Mouse (Mus musculus) liver, embryonic 14.5 days (tissue): ENCODE results near the gene Gadd45a. TPM values are rescaled to one million over a fixed set of nuclear protein-coding genes. Genes with fewer than 3 reads are reported as not detected.

Experiments used
- ATAC-seq: fragments of 200-750 bp; cut with Nextera tagmentation; 2 replicates; pipeline ENCODE4 v1.8.0; 2017; ENCODE audit warnings: moderate number of reproducible peaks, mild to moderate bottlenecking, moderate library complexity; ENCODE audit not compliant: insufficient read depth
- DNase-seq, 3 experiments: peaks; one replicate each; pipeline ENCODE4 v3.0.0-alpha.2; 2012 to 2013; ENCODE audit warnings: low read depth in 3 of 3, low spot score in 3 of 3
- H3K27ac ChIP-seq: fragments of 300-500 bp; sonication (generic); 2 replicates; pipeline ENCODE4 v1.5.1; 2014; ENCODE audit warnings: moderate library complexity, mild to moderate bottlenecking, control low read depth, inconsistent platforms
- H3K27me3 ChIP-seq: fragments of 300-500 bp; sonication (generic); 2 replicates; pipeline ENCODE4 v1.6.1; 2014; ENCODE audit warnings: mild to moderate bottlenecking, low read length, moderate library complexity; ENCODE audit not compliant: control insufficient read depth, insufficient read depth
- H3K36me3 ChIP-seq: fragments of 300-500 bp; sonication (generic); replicated peaks from 2 replicates; pipeline ENCODE4 v1.6.1; 2014; ENCODE audit warnings: low read depth; ENCODE audit not compliant: control insufficient read depth, insufficient read depth
- H3K4me1 ChIP-seq, 2 experiments: fragments of 200-500 bp in 1 of 2; fragments of 300-500 bp in 1 of 2; sonication (generic) in 1 of 2; replicated peaks; 2 replicates each; pipeline ENCODE4 v1.6.1; 2012 to 2014; ENCODE audit warnings: antibody characterized with exemption in 1 of 2, inconsistent platforms in 1 of 2, low read length in 1 of 2; ENCODE audit not compliant: control insufficient read depth in 2 of 2, insufficient read depth in 2 of 2
- H3K4me2 ChIP-seq: fragments of 300-500 bp; sonication (generic); 2 replicates; pipeline ENCODE4 v1.6.1; 2014; ENCODE audit warnings: low read depth, mild to moderate bottlenecking, control low read depth, moderate library complexity
- H3K4me3 ChIP-seq, 2 experiments: fragments of 200-500 bp in 1 of 2; fragments of 300-500 bp in 1 of 2; sonication (generic) in 1 of 2; 2 replicates each; pipeline ENCODE4 v1.5.1; 2012 to 2014; ENCODE audit warnings: low read depth in 2 of 2, low read length in 2 of 2, mild to moderate bottlenecking in 2 of 2, control low read depth in 1 of 2, inconsistent platforms in 1 of 2, moderate library complexity in 1 of 2; ENCODE audit not compliant: insufficient read depth in 1 of 2
- H3K9ac ChIP-seq: fragments of 300-500 bp; sonication (generic); replicated peaks from 2 replicates; pipeline ENCODE4 v1.6.1; 2014; ENCODE audit warnings: mild to moderate bottlenecking, control low read depth, moderate library complexity
- H3K9me3 ChIP-seq: fragments of 300-500 bp; sonication (generic); 2 replicates; pipeline ENCODE4 v1.6.1; 2016; ENCODE audit warnings: low read length, mixed read lengths; ENCODE audit not compliant: control insufficient read depth
- CTCF ChIP-seq: IDR thresholded peaks from 2 replicates; pipeline ENCODE4 v1.5.1; 2016; ENCODE audit warnings: antibody characterized with exemption, low read depth, control low read depth
- EP300 ChIP-seq: IDR thresholded peaks from 2 replicates; pipeline ENCODE4 v1.6.1; 2016; ENCODE audit warnings: antibody characterized with exemption, low read depth
- WGBS: fragments of 180-500 bp; shearing (Covaris S2); extraction: QIAGEN DNeasy Blood & Tissue Kit; methylation state at CpG from one replicate; pipeline ENCODE4 v1.1.7; 2014; ENCODE audit not compliant: insufficient replicate concordance; 5-methylcytosine and 5-hydroxymethylcytosine counted together
- polyA plus RNA-seq, 2 experiments: library from polyadenylated mRNA; depleted of rRNA in 1 of 2; stranded (reverse) in 1 of 2; unstranded in 1 of 2; fragments of >200 nt; fragmentation: Nextera tagmentation in 1 of 2; extraction: Ambion mirVana in 1 of 2; gene quantifications; 2 replicates each; pipeline versions ENCODE4 v1.2.1 to v1.2.3; 2012 to 2014

The Gadd45a gene
- polyA plus RNA-seq, 2 experiments = 49.8 to 90.4 TPM

DNA sequence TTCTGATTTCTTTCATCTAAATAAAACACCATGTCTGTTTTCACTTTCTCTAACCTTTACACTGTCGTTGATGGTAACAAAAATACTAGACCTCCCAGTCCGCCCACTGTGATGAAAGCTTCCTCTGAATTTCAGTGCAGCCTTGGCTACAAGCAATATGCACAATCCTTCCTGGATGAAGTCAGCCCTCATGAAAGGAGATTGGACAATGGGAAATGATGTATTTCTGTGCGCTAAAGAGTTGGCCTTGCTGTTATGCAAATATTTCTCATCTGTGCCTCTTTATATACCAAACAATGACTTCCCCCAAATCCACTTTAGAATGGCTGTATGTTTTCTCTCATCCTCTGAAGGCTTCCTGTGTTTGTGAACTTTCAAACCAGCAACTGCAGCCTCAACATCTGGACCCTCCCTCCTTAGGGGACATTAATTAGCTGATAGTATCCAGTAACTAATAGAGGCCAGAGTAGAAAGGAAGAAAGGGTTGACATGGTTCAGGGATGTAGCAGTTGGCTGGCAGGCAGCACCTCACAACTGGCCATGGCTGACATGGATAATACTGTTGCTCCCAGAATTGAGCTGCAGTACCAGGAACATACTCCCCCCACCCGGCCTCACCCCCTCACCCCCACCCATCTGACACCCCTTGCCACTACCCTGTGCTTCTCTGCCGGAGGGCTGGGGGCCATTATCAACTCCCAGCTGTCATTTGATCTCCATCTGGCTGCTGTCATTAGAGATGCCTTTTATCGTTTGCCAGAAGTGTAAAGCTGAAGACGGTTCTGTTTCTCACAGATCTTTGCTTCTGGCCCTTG is 11.8 kb upstream of the Gadd45a start:
- peaks cover 24 to 29% of the 10 kb centered on the region in 2 experiments for H3K4me1 ChIP-seq
- TF ChIP-seq CTCF (no peak), EP300 (peak; percentile 60)
- no peaks in the 10 kb centered on the region for H3K36me3 ChIP-seq
- H3K27ac ChIP-seq = peak overlapping the region; percentile 55
- H3K4me2 ChIP-seq = no peak overlapping the region
- H3K27me3 ChIP-seq = no peaks in the 10 kb centered on the region
- 35% methylated on average over 7 of the region's 7 CpGs for WGBS
- H3K9me3 ChIP-seq = no peaks in the 10 kb centered on the region
- H3K9ac ChIP-seq = no peak overlapping the region
- H3K4me3 ChIP-seq = no peak overlapping the region
- ATAC-seq (peak; percentile 74), DNase-seq (no peak)

DNA sequence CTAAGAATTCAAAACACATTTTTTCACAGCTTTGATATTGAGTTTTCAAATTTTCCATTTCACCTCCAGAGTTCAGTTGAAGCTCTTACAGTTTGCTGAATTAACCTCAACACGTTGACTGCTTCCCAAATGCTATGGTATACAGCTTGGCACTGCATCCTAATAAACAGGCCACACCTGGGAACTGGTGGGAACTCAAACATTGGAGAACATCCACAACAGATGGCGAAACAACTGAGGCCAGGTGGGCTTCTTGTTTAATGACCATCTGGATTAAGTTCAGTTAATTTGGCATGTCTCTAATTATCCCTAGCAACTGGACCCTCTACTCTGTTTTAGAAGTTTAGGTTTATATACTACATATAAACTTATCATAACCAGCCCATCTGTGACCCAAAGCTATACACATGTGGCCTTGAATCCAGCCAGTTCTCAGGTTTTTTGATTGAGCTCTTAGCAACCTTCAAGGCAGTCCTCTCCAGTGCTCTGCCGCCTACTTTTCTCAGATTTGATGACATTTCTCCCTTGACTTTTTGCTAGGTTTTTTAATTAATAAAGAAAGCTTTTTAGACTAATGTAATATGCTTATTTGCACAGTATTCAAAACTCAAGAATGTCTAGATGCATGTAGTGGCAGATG is 10.9 kb upstream of the Gadd45a start:
- H3K36me3 ChIP-seq = no peaks in the 10 kb centered on the region
- H3K27ac ChIP-seq = no peak overlapping the region
- DNase-seq (no peak), ATAC-seq (no peak)
- H3K4me2 ChIP-seq = no peak overlapping the region
- 78% methylated on average over 3 of the region's 3 CpGs for WGBS
- H3K4me1 ChIP-seq = peaks cover 24 to 29% of the 10 kb centered on the region in 2 experiments
- H3K27me3 ChIP-seq = no peaks in the 10 kb centered on the region
- H3K9ac ChIP-seq = no peak overlapping the region
- TF ChIP-seq EP300 (no peak), CTCF (no peak)
- H3K4me3 ChIP-seq = no peak overlapping the region
- no peaks in the 10 kb centered on the region for H3K9me3 ChIP-seq

DNA sequence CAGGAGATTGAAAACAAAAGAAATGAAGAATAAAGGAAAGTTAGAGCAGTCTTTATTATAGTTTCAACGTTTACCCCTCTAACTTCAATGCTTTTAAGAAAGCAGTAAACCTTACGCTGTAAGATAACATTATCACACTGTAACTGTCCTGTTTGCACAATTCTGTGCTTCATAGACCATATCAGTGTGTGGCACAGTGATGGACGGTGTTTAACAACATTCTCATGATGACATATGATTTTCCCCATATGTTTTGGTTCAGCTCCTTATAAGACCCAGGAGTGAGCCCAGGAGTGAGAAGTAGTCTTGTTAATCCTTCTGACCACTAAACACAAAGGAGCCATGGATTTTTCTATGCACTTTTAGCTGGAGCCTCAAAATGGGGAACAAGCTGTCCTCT is 9.7 kb upstream of the Gadd45a start:
- Histone ChIP-seq H3K27me3 (no peaks in the 10 kb centered on the region), H3K4me3 (no peak overlapping the region), H3K4me1 (peaks cover 28 to 29% of the 10 kb centered on the region in 2 experiments), H3K36me3 (no peaks in the 10 kb centered on the region), H3K27ac (peak overlapping the region; percentile 60), H3K9me3 (no peaks in the 10 kb centered on the region), H3K4me2 (peak overlapping the region; percentile 16; the same call in 1 of the 2 replicates), H3K9ac (no peak overlapping the region; the same call in 1 of the 2 replicates)
- 11% methylated on average over 3 of the region's 3 CpGs for WGBS
- TF ChIP-seq CTCF = no peak
- TF ChIP-seq EP300 = peak; percentile 82
- peak; percentile 79 for ATAC-seq
- DNase-seq = no peak

DNA sequence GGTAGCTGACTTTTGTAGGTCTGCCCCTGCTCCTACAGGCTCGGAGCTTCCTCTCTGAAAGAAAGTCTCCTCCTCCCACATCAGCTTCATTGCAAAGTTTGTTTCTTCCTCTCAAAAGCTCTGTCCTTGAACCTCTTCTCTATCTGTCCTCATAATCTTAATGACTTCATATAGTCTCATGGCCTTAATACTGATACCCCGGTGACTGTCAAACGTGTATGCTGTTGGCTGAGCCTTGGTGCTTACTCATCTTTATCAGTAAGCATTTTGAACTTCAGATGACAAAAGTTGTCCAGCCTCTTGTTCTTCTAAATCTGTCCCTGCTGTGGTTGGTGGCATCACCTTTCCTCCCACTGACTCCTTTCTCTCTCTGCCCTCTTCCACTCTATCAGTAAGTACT is 8.2 kb upstream of the Gadd45a start:
- Histone ChIP-seq H3K27ac (no peak overlapping the region), H3K36me3 (no peaks in the 10 kb centered on the region), H3K9me3 (no peaks in the 10 kb centered on the region), H3K4me3 (no peak overlapping the region), H3K4me1 (peaks cover 28 to 29% of the 10 kb centered on the region in 2 experiments), H3K4me2 (no peak overlapping the region), H3K27me3 (no peaks in the 10 kb centered on the region), H3K9ac (no peak overlapping the region)
- TF ChIP-seq EP300 = no peak
- no peak for TF ChIP-seq CTCF
- no peak for DNase-seq
- 52% methylated on average over 3 of the region's 3 CpGs for WGBS
- ATAC-seq = no peak

DNA sequence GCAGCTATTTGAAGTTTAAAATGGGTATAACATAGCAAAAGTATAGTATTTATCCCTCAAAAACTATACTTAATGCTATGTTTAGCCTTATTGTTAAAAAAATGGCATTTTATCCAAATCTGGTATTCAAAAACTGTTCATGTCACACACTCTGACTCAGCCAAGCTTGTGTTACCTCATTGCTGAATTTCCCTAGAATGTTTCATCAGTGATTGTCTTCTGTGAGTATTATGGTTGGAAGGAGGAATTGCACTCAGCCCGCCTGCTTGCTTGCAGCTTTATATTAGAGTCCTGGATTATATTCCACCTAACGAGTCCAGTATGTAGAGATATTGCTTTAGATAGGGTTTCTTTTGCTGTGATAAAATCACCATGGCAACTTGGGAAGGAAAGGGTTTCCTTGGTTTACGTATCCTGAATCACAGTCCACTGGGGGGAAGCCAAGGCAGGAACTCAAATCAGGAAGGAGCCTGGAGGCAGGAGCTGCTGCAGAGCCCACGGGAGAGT is 3.7 kb upstream of the Gadd45a start:
- Histone ChIP-seq H3K4me1 (peaks cover 4 to 12% of the 10 kb centered on the region in 2 experiments; a peak in 3 of 4 replicates), H3K36me3 (no peaks in the 10 kb centered on the region), H3K4me3 (no peak overlapping the region), H3K9ac (no peak overlapping the region), H3K27ac (no peak overlapping the region), H3K4me2 (no peak overlapping the region), H3K27me3 (no peaks in the 10 kb centered on the region), H3K9me3 (no peaks in the 10 kb centered on the region)
- ATAC-seq (no peak), DNase-seq (no peak)
- no peak for TF ChIP-seq EP300
- no peak for TF ChIP-seq CTCF
- WGBS = 52% methylated on average over 4 of the region's 4 CpGs
